Mouse (Mus musculus): ENCODE results near the gene Slc33a1. TPM values are rescaled to one million over a fixed set of nuclear protein-coding genes. Genes with fewer than 3 reads are reported as not detected.

Slc33a1 gene
- polyA plus RNA-seq, 1 experiment from 2014 or later = 12.2 TPM

GRCm38 (mm10) chr3:63892154-63892553 lies 72.4 kb downstream of the Slc33a1 start:
- ATAC-seq (no peak), DNase-seq (no peak)
- no peak overlapping the region for H3K4me2 ChIP-seq (ENCODE audit: low read depth, low read length)
- no peaks in the 10 kb centered on the region for H3K27me3 ChIP-seq (ENCODE audit: insufficient read depth, low read length)
- H3K4me3 ChIP-seq (ENCODE audit: low read depth, low read length) = no peak overlapping the region
- no peaks in the 10 kb centered on the region for H3K9me3 ChIP-seq (ENCODE audit: low read length)
- TF ChIP-seq CTCF (IDR thresholded peaks at IDR 0.05; ENCODE audit: low read depth) = no peak
- TF ChIP-seq EP300 (IDR thresholded peaks at IDR 0.05; ENCODE audit: low read depth) = no peak
- no peaks in the 10 kb centered on the region for H3K4me1 ChIP-seq (ENCODE audit: insufficient read depth)
- WGBS (ENCODE audit: insufficient replicate concordance) = 62% methylated on average over 3 of the region's 3 CpGs
- H3K27ac ChIP-seq (ENCODE audit: low read depth) = no peak overlapping the region
- no peak overlapping the region for H3K9ac ChIP-seq (replicated peaks)
- no peaks in the 10 kb centered on the region for H3K36me3 ChIP-seq (replicated peaks; ENCODE audit: insufficient read depth, low read length)

Other genes starting within 250 kb of the Slc33a1 start
- gene Plch1, start 65.3 kb downstream of the Slc33a1 start, polyA plus RNA-seq (2015; fragmentation: Nextera tagmentation; extraction: Ambion mirVana) = 0.04 and 0.05 TPM in 2 replicates
- gene E130311K13Rik, start 35.3 kb downstream of the Slc33a1 start, polyA plus RNA-seq (2015; fragmentation: Nextera tagmentation; extraction: Ambion mirVana) = 3.2 TPM in 2 replicates
- gene Gmps, start 11.3 kb upstream of the Slc33a1 start, polyA plus RNA-seq (2015; fragmentation: Nextera tagmentation; extraction: Ambion mirVana) = 13.4 and 14.1 TPM in 2 replicates
- 0.01 TPM in 1 of 2 replicates, not detected in the other for gene Vmn2r1, start 116.8 kb upstream of the Slc33a1 start, polyA plus RNA-seq (2015; fragmentation: Nextera tagmentation; extraction: Ambion mirVana)
- not detected in 2 replicates for gene Vmn2r2, start 177.2 kb upstream of the Slc33a1 start, polyA plus RNA-seq (2015; fragmentation: Nextera tagmentation; extraction: Ambion mirVana)